Mouse (Mus musculus) MEL (cell line): ENCODE results near the gene Ino80b.

Experiments
- CTCF ChIP-seq, 3 experiments: IDR thresholded peaks in 2 of 3; conservative IDR thresholded peaks in 1 of 3; 2 replicates each; pipeline ENCODE4 v1.5.1; 2011 to 2012; ENCODE audit warnings: low read length in 3 of 3, low read depth in 2 of 3, mild to moderate bottlenecking in 2 of 3, improper control_type of control experiment in 1 of 3, inconsistent platforms in 1 of 3, mixed read lengths in 1 of 3, moderate library complexity in 1 of 3; ENCODE audit not compliant: control insufficient read depth in 1 of 3, insufficient read depth in 1 of 3, poor library complexity in 1 of 3, severe bottlenecking in 1 of 3
- ELF1 ChIP-seq: IDR thresholded peaks from 2 replicates; pipeline ENCODE4 v1.6.1; 2014; ENCODE audit warnings: low read depth, mild to moderate bottlenecking, inconsistent platforms, low read length, improper control_type of control experiment, moderate library complexity
- EP300 ChIP-seq, 2 experiments: IDR thresholded peaks; 2 replicates each; pipeline ENCODE4 v1.6.1; 2011; ENCODE audit warnings: improper control_type of control experiment in 2 of 2, low read length in 2 of 2, low read depth in 1 of 2, mild to moderate bottlenecking in 1 of 2
- POLR2A ChIP-seq, 2 experiments: IDR thresholded peaks; 2 replicates each; pipeline ENCODE4 v1.6.1; 2011 to 2012; ENCODE audit warnings: low read length in 2 of 2, mild to moderate bottlenecking in 2 of 2, control low read depth in 1 of 2, improper control_type of control experiment in 1 of 2, low read depth in 1 of 2, moderate library complexity in 1 of 2; ENCODE audit not compliant: control insufficient read depth in 1 of 2, insufficient read depth in 1 of 2, poor library complexity in 1 of 2

- no peak for TF ChIP-seq EP300 (IDR thresholded peaks at IDR 0.05; ENCODE audit: low read depth in 1 of 2, low read length in 2 of 2)
- no peak for TF ChIP-seq POLR2A (IDR thresholded peaks at IDR 0.05; ENCODE audit: control insufficient read depth in 1 of 2, insufficient read depth in 1 of 2, low read depth in 1 of 2, low read length in 2 of 2, poor library complexity in 1 of 2)
- no peak for TF ChIP-seq ELF1
- TF ChIP-seq CTCF (IDR thresholded peaks at IDR 0.05 in 2 of 3, conservative IDR thresholded peaks at IDR 0.05 in 1 of 3; ENCODE audit: control insufficient read depth in 1 of 3, insufficient read depth in 1 of 3, low read depth in 2 of 3, low read length in 3 of 3, poor library complexity in 1 of 3, severe bottlenecking in 1 of 3), result no peak
These were observed 36.2 kb upstream of the Ino80b start for GRCm38 (mm10) chr6:83161442-83161841.
